Mouse (Mus musculus) liver, embryonic 14.5 days (tissue): ENCODE measurements around the gene Pfas. TPM values are rescaled to one million over a fixed set of nuclear protein-coding genes. Genes with fewer than 3 reads are reported as not detected.
A peak's percentile ranks its signal among the peaks of the same experiment; 100 is the strongest.

Experiments used
- microRNA-seq: library from miRNA; unstranded; fragments of <30 nt; microRNA quantifications from one replicate; pipeline ENCODE4, GENCODE M21; 2016
- polyA plus RNA-seq, 2 experiments: library from polyadenylated mRNA; depleted of rRNA in 1 of 2; stranded (reverse) in 1 of 2; unstranded in 1 of 2; fragments of >200 nt; fragmentation: Nextera tagmentation in 1 of 2; extraction: Ambion mirVana in 1 of 2; gene quantifications; 2 replicates each; pipeline versions ENCODE4 v1.2.1 to v1.2.3; 2012 to 2014

The Pfas gene
- polyA plus RNA-seq, 2 experiments = 11.4 to 15.1 TPM

Small RNAs within 50 kb of the gene (microRNA-seq; reads per million reads assigned to microRNA genes)
- 5.5 reads per million, percentile 9 among the genes with 10 or more reads in this experiment for gene Mir3062

Other genes starting within 250 kb of the Pfas start
- gene Ndel1, start 136.6 kb downstream of the Pfas start, polyA plus RNA-seq (2012; rRNA removed) = 20.2 and 21.1 TPM in 2 replicates
- gene Ndel1, start 136.6 kb downstream of the Pfas start, polyA plus RNA-seq (2014; fragmentation: Nextera tagmentation; extraction: Ambion mirVana) = 28.1 and 30.8 TPM in 2 replicates
- 0.08 and 0.09 TPM in 2 replicates for gene Rnf222, start 119.9 kb downstream of the Pfas start, polyA plus RNA-seq (2012; rRNA removed)
- gene Rnf222, start 119.9 kb downstream of the Pfas start, polyA plus RNA-seq (2014; fragmentation: Nextera tagmentation; extraction: Ambion mirVana) = 0.10 TPM in 1 of 2 replicates, not detected in the other
- gene Rpl26, start 106.9 kb downstream of the Pfas start, polyA plus RNA-seq (2012; rRNA removed) = 1,827 and 1,859 TPM in 2 replicates
- gene Rpl26, start 106.9 kb downstream of the Pfas start, polyA plus RNA-seq (2014; fragmentation: Nextera tagmentation; extraction: Ambion mirVana) = 829 and 850 TPM in 2 replicates
- gene Odf4, start 81.4 kb downstream of the Pfas start, polyA plus RNA-seq (2012; rRNA removed) = not detected in 2 replicates
- not detected in 2 replicates for gene Odf4, start 81.4 kb downstream of the Pfas start, polyA plus RNA-seq (2014; fragmentation: Nextera tagmentation; extraction: Ambion mirVana)
- gene Arhgef15, start 51.0 kb downstream of the Pfas start, polyA plus RNA-seq (2012; rRNA removed) = 1.4 and 3.5 TPM in 2 replicates
- 0.89 and 1.2 TPM in 2 replicates for gene Arhgef15, start 51.0 kb downstream of the Pfas start, polyA plus RNA-seq (2014; fragmentation: Nextera tagmentation; extraction: Ambion mirVana)
- gene Slc25a35, start 40.3 kb downstream of the Pfas start, polyA plus RNA-seq (2012; rRNA removed) = 0.58 and 0.59 TPM in 2 replicates
- gene Slc25a35, start 40.3 kb downstream of the Pfas start, polyA plus RNA-seq (2014; fragmentation: Nextera tagmentation; extraction: Ambion mirVana) = 0.13 and 0.51 TPM in 2 replicates
- gene Rangrf, start 33.3 kb downstream of the Pfas start, polyA plus RNA-seq (2012; rRNA removed) = 20.5 and 23.0 TPM in 2 replicates
- 29.2 and 31.2 TPM in 2 replicates for gene Rangrf, start 33.3 kb downstream of the Pfas start, polyA plus RNA-seq (2014; fragmentation: Nextera tagmentation; extraction: Ambion mirVana)
- 21.9 and 23.9 TPM in 2 replicates for gene Ctc1, start 7.5 kb upstream of the Pfas start, polyA plus RNA-seq (2012; rRNA removed)
- gene Ctc1, start 7.5 kb upstream of the Pfas start, polyA plus RNA-seq (2014; fragmentation: Nextera tagmentation; extraction: Ambion mirVana) = 15.2 and 17.5 TPM in 2 replicates
- gene Aurkb, start 37.2 kb upstream of the Pfas start, polyA plus RNA-seq (2012; rRNA removed) = 65.6 and 78.6 TPM in 2 replicates
- gene Aurkb, start 37.2 kb upstream of the Pfas start, polyA plus RNA-seq (2014; fragmentation: Nextera tagmentation; extraction: Ambion mirVana) = 90.8 and 94.3 TPM in 2 replicates
- 3.0 and 3.4 TPM in 2 replicates for gene Borcs6, start 51.3 kb upstream of the Pfas start, polyA plus RNA-seq (2012; rRNA removed)
- 2.2 and 3.0 TPM in 2 replicates for gene Borcs6, start 51.3 kb upstream of the Pfas start, polyA plus RNA-seq (2014; fragmentation: Nextera tagmentation; extraction: Ambion mirVana)
- 12.0 and 18.0 TPM in 2 replicates for gene Tmem107, start 62.3 kb upstream of the Pfas start, polyA plus RNA-seq (2012; rRNA removed)
- 21.9 and 29.3 TPM in 2 replicates for gene Tmem107, start 62.3 kb upstream of the Pfas start, polyA plus RNA-seq (2014; fragmentation: Nextera tagmentation; extraction: Ambion mirVana)
- gene Vamp2, start 80.0 kb upstream of the Pfas start, polyA plus RNA-seq (2012; rRNA removed) = 23.0 and 23.1 TPM in 2 replicates
- gene Vamp2, start 80.0 kb upstream of the Pfas start, polyA plus RNA-seq (2014; fragmentation: Nextera tagmentation; extraction: Ambion mirVana) = 11.4 and 12.6 TPM in 2 replicates
- 1.8 and 1.9 TPM in 2 replicates for gene Per1, start 86.8 kb upstream of the Pfas start, polyA plus RNA-seq (2012; rRNA removed)
- gene Per1, start 86.8 kb upstream of the Pfas start, polyA plus RNA-seq (2014; fragmentation: Nextera tagmentation; extraction: Ambion mirVana) = 3.0 and 4.2 TPM in 2 replicates
- 0.08 and 0.12 TPM in 2 replicates for gene Hes7, start 111.9 kb upstream of the Pfas start, polyA plus RNA-seq (2012; rRNA removed)
- gene Hes7, start 111.9 kb upstream of the Pfas start, polyA plus RNA-seq (2014; fragmentation: Nextera tagmentation; extraction: Ambion mirVana) = 0.05 TPM in 1 of 2 replicates, not detected in the other
- gene 9130213A22Rik, start 114.1 kb upstream of the Pfas start, polyA plus RNA-seq (2012; rRNA removed) = 0.05 and 0.08 TPM in 2 replicates
- gene 9130213A22Rik, start 114.1 kb upstream of the Pfas start, polyA plus RNA-seq (2014; fragmentation: Nextera tagmentation; extraction: Ambion mirVana) = not detected in 2 replicates
- 0.05 and 0.38 TPM in 2 replicates for gene Aloxe3, start 117.4 kb upstream of the Pfas start, polyA plus RNA-seq (2012; rRNA removed)
- 0.15 TPM in 1 of 2 replicates, not detected in the other for gene Aloxe3, start 117.4 kb upstream of the Pfas start, polyA plus RNA-seq (2014; fragmentation: Nextera tagmentation; extraction: Ambion mirVana)
- gene Alox12b, start 148.5 kb upstream of the Pfas start, polyA plus RNA-seq (2012; rRNA removed) = not detected in 2 replicates
- not detected in 2 replicates for gene Alox12b, start 148.5 kb upstream of the Pfas start, polyA plus RNA-seq (2014; fragmentation: Nextera tagmentation; extraction: Ambion mirVana)
- 0.01 and 0.03 TPM in 2 replicates for gene Alox8, start 189.4 kb upstream of the Pfas start, polyA plus RNA-seq (2012; rRNA removed)
- gene Alox8, start 189.4 kb upstream of the Pfas start, polyA plus RNA-seq (2014; fragmentation: Nextera tagmentation; extraction: Ambion mirVana) = not detected in 2 replicates
- gene Gucy2e, start 228.6 kb upstream of the Pfas start, polyA plus RNA-seq (2012; rRNA removed) = not detected in 2 replicates
- not detected in 2 replicates for gene Gucy2e, start 228.6 kb upstream of the Pfas start, polyA plus RNA-seq (2014; fragmentation: Nextera tagmentation; extraction: Ambion mirVana)